Mouse (Mus musculus) heart, postnatal 0 days (tissue): ENCODE data around the gene Lamtor2. TPM values are rescaled to one million over a fixed set of nuclear protein-coding genes. Genes with fewer than 3 reads are reported as not detected.
A peak's percentile ranks its signal among the peaks of the same experiment; 100 is the strongest.
"Not testable (repeated sequence)": the region's sequence is repeated elsewhere in the genome, so short reads cannot be mapped to it uniquely, and the experiment has no call there.

Source experiments
- ATAC-seq: fragments of 200-750 bp; cut with Nextera tagmentation; 2 replicates; pipeline ENCODE4 v1.8.0; 2017; ENCODE audit warnings: low read depth, moderate number of reproducible peaks, moderate library complexity; ENCODE audit not compliant: insufficient read depth
- DNase-seq: peaks from one replicate; pipeline ENCODE4 v3.0.0-alpha.2; 2016; ENCODE audit warnings: low spot score
- H3K27ac ChIP-seq: fragments of 300-500 bp; sonication (generic); 2 replicates; pipeline ENCODE4 v1.5.1; 2014; ENCODE audit warnings: low read depth, mild to moderate bottlenecking
- H3K27me3 ChIP-seq: fragments of 300-500 bp; sonication (generic); 2 replicates; pipeline ENCODE4 v1.6.1; 2014; ENCODE audit warnings: low read length, mixed read lengths; ENCODE audit not compliant: control insufficient read depth, insufficient read depth
- H3K36me3 ChIP-seq: fragments of 300-500 bp; sonication (generic); replicated peaks from 2 replicates; pipeline ENCODE4 v1.6.1; 2014; ENCODE audit warnings: low read length, mixed read lengths; ENCODE audit not compliant: control insufficient read depth, insufficient read depth
- H3K4me1 ChIP-seq: fragments of 300-500 bp; sonication (generic); 2 replicates; pipeline ENCODE4 v1.6.1; 2014; ENCODE audit warnings: antibody characterized with exemption; ENCODE audit not compliant: control insufficient read depth, insufficient read depth
- H3K4me2 ChIP-seq: fragments of 300-500 bp; sonication (generic); 2 replicates; pipeline ENCODE4 v1.6.1; 2014; ENCODE audit warnings: low read depth, mild to moderate bottlenecking, low read length, moderate library complexity
- H3K4me3 ChIP-seq: fragments of 300-500 bp; sonication (generic); 2 replicates; pipeline ENCODE4 v1.5.1; 2014; ENCODE audit warnings: low read depth, low read length
- H3K9ac ChIP-seq: fragments of 300-500 bp; sonication (generic); replicated peaks from 2 replicates; pipeline ENCODE4 v1.6.1; 2014; ENCODE audit warnings: low read depth, low read length, mixed read lengths
- H3K9me3 ChIP-seq: fragments of 300-500 bp; sonication (generic); replicated peaks from 2 replicates; pipeline ENCODE4 v1.6.1; 2016; ENCODE audit warnings: low read length; ENCODE audit not compliant: control insufficient read depth
- CTCF ChIP-seq: IDR thresholded peaks from 2 replicates; pipeline ENCODE4 v1.5.1; 2016; ENCODE audit warnings: antibody characterized with exemption, control low read depth, low read depth
- EP300 ChIP-seq: IDR thresholded peaks from 2 replicates; pipeline ENCODE4 v1.6.1; 2016; ENCODE audit warnings: antibody characterized with exemption, low read depth
- WGBS: fragments of 180-500 bp; shearing (Covaris S2); extraction: QIAGEN DNeasy Blood & Tissue Kit; methylation state at CpG from one replicate; pipeline ENCODE4 v1.1.7; 2014; 5-methylcytosine and 5-hydroxymethylcytosine counted together
- polyA plus RNA-seq: library from polyadenylated mRNA; unstranded; fragments of >200 nt; fragmentation: Nextera tagmentation; extraction: Ambion mirVana; gene quantifications from 2 replicates; pipeline ENCODE4 v1.2.1, GENCODE M21; 2015
- total RNA-seq: library from RNA; depleted of rRNA; stranded (reverse); fragments of >200 nt; gene quantifications from 2 replicates; pipeline ENCODE4 v1.2.3, GENCODE M21; 2014; ENCODE audit warnings: low replicate concordance; rRNA removed

The Lamtor2 gene
- total RNA-seq (3.6 and 34.6 TPM in 2 replicates), polyA plus RNA-seq (131 and 136 TPM in 2 replicates)

GRCm38 (mm10) chr3:88552676-88553524 is at the start of gene Lamtor2:
Gene Lamtor2 (minus strand): TSS chr3:88553074.
- under 1% methylated on average over 47 of the region's 48 CpGs for WGBS
- DNase-seq (peak; percentile 99), ATAC-seq (peak; percentile 88)
- peak within 1 kb of the TSS; percentile 74 for H3K4me3 ChIP-seq
- H3K9ac ChIP-seq, result peak within 1 kb of the TSS; percentile 82
- peaks cover 20% of the 10 kb centered on the region for H3K4me1 ChIP-seq
- peak within 1 kb of the TSS; percentile 96 for H3K27ac ChIP-seq
- no peaks in the 10 kb centered on the region for H3K9me3 ChIP-seq
- H3K4me2 ChIP-seq, result peak within 1 kb of the TSS; percentile 79
- TF ChIP-seq EP300 (peak; percentile 46; the same call in 1 of the 2 replicates), CTCF (no peak)
- peaks cover 23% of the 10 kb centered on the region for H3K36me3 ChIP-seq
- no peaks in the 10 kb centered on the region for H3K27me3 ChIP-seq

GRCm38 (mm10) chr3:88602466-88602865 is 49.6 kb upstream of the Lamtor2 start:
- 48% methylated on average over 4 of the region's 4 CpGs for WGBS
- no peaks in the 10 kb centered on the region for H3K27me3 ChIP-seq
- no peak for ATAC-seq
- DNase-seq, result no peak
- no peaks in the 10 kb centered on the region for H3K36me3 ChIP-seq
- H3K9ac ChIP-seq, result no peak overlapping the region
- no peak overlapping the region for H3K27ac ChIP-seq
- no peaks in the 10 kb centered on the region for H3K9me3 ChIP-seq
- TF ChIP-seq EP300, result no peak
- no peak for TF ChIP-seq CTCF
- H3K4me1 ChIP-seq, result peaks cover 5% of the 10 kb centered on the region
- H3K4me3 ChIP-seq, result no peak overlapping the region
- no peak overlapping the region for H3K4me2 ChIP-seq

GRCm38 (mm10) chr3:88596547-88596946 is 43.7 kb upstream of the Lamtor2 start:
- 80% methylated on average over 4 of the region's 4 CpGs for WGBS
- H3K27me3 ChIP-seq, ATAC-seq, H3K9ac ChIP-seq, DNase-seq, H3K9me3 ChIP-seq, H3K4me2 ChIP-seq, H3K27ac ChIP-seq, H3K36me3 ChIP-seq, H3K4me1 ChIP-seq, H3K4me3 ChIP-seq: not testable (repeated sequence)

GRCm38 (mm10) chr3:88593893-88594580 is 41.2 kb upstream of the Lamtor2 start:
- Histone ChIP-seq H3K4me2 (no peak overlapping the region), H3K36me3 (no peaks in the 10 kb centered on the region), H3K27ac (no peak overlapping the region), H3K4me3 (no peak overlapping the region), H3K4me1 (peaks cover 8% of the 10 kb centered on the region; the same call in 1 of the 2 replicates), H3K9me3 (no peaks in the 10 kb centered on the region), H3K9ac (no peak overlapping the region), H3K27me3 (no peaks in the 10 kb centered on the region)
- WGBS, result 24% methylated on average over 10 of the region's 10 CpGs
- no peak for DNase-seq
- TF ChIP-seq CTCF (no peak), EP300 (no peak)
- ATAC-seq, result no peak

- TF ChIP-seq CTCF (no peak), EP300 (no peak)
- peaks cover 8% of the 10 kb centered on the region; the same call in 1 of the 2 replicates for H3K4me1 ChIP-seq
- H3K27ac ChIP-seq, result no peak overlapping the region
- peaks cover 8% of the 10 kb centered on the region for H3K36me3 ChIP-seq
- H3K4me2 ChIP-seq, result no peak overlapping the region; the same call in 1 of the 2 replicates
- DNase-seq (no peak), ATAC-seq (no peak)
- H3K9me3 ChIP-seq, result no peaks in the 10 kb centered on the region
- WGBS, result 63% methylated on average over 10 of the region's 10 CpGs
- H3K27me3 ChIP-seq, result no peaks in the 10 kb centered on the region
- no peak overlapping the region for H3K4me3 ChIP-seq
- no peak overlapping the region for H3K9ac ChIP-seq
Observed at GRCm38 (mm10) chr3:88592942-88593576, 40.2 kb upstream of the Lamtor2 start.
